Mouse (Mus musculus) cortical plate, adult 2 months (tissue): ENCODE measurements at regions not wholly inside any gene's neighbourhood (a gene's known extent, or its start where the extent isn't known, plus 50 kb on each side); places are given as distances from the start of the nearest gene placed in this dataset.

Source experiments
- H3K27ac ChIP-seq: fragments of 200-500 bp; 2 replicates; pipeline ENCODE4 v1.5.1; 2012; ENCODE audit warnings: low read length, control low read depth, inconsistent platforms; ENCODE audit not compliant: insufficient read depth
- H3K4me1 ChIP-seq: fragments of 200-500 bp; 2 replicates; pipeline ENCODE4 v1.6.1; 2011; ENCODE audit warnings: low read length; ENCODE audit not compliant: control insufficient read depth, insufficient read depth
- H3K4me3 ChIP-seq: fragments of 200-500 bp; 2 replicates; pipeline ENCODE4 v1.5.1; 2011; ENCODE audit warnings: mild to moderate bottlenecking, low read length, control low read depth; ENCODE audit not compliant: insufficient read depth
- CTCF ChIP-seq: fragments of 200-500 bp; IDR thresholded peaks from 2 replicates; pipeline ENCODE4 v1.5.1; 2011; ENCODE audit warnings: mild to moderate bottlenecking, control low read depth, low read length; ENCODE audit not compliant: insufficient read depth; ENCODE audit errors: extremely low read depth
- POLR2A ChIP-seq: fragments of 200-500 bp; IDR thresholded peaks from 2 replicates; pipeline ENCODE4 v1.6.1; 2011; ENCODE audit warnings: mild to moderate bottlenecking, low read length, control low read depth; ENCODE audit not compliant: insufficient read depth; ENCODE audit errors: extremely low read depth

GRCm38 (mm10) chr6:93445568-93445967 lies 502.3 kb upstream of the Adamts9 start:
- no peak overlapping the region for H3K27ac ChIP-seq
- H3K4me3 ChIP-seq: no peak overlapping the region
- no peaks in the 10 kb centered on the region for H3K4me1 ChIP-seq
- TF ChIP-seq POLR2A: no peak
- no peak for TF ChIP-seq CTCF

DNA sequence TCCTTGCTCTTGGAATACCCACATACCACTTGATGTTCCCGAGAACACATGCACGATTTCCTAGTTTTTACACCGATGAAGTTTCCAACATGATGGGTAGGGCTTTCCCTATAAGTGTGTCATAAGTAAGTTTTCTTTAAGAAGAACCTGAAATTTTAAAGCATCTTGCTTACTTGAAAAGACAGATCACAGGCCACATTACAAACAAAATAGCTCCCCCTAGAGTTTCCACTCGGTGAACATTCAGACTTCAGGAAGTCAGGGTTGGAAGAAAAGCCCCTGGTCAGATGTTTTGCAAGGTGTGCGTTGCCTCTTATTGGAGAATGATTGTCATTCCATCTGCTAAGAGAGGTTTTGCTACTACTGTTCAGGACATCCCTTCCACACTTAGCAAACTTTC lies 501.8 kb upstream of the Adamts9 start:
- no peaks in the 10 kb centered on the region for H3K4me1 ChIP-seq
- TF ChIP-seq CTCF (peak; percentile 20; the same call in 1 of the 2 replicates), POLR2A (no peak)
- H3K27ac ChIP-seq: no peak overlapping the region
- no peak overlapping the region for H3K4me3 ChIP-seq

DNA sequence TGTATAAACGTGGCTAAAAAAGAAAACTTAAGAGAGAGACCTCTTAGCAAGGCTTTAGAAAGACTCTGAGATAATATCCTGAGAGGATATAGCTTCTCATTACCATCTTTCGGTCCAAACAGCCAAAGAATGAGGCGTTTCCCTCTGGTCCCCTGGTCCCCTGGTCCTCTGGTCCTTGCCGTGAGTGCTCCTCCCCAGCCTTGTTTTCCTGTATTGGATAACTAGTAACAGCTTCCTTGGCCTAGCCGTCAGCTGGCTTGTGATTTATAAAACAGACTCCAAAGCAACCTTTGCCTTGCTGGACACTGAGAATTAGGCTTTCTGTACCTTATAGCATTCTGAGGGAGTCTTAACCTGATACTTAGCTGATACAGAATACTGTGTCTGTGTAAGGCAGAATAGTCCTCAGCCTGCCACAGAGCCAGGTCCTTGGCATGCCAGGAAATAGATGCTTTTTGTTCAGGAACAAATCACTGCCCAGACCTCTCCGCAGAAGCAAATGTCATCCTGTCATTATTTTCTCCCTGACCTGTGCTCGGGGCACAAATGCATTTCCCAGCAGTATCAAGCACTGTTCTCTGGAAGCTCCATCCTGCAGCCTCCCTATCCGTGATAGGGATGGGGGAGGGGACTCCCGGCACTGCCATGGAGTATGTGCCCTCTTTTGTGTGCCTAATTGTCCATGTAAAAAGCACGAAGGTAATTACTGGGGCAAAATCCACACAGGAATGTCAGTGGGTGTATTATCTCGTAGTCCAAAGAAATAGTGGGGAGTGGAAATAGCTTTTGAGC lies 500.7 kb upstream of the Adamts9 start:
- H3K27ac ChIP-seq: no peak overlapping the region
- H3K4me1 ChIP-seq: no peaks in the 10 kb centered on the region
- H3K4me3 ChIP-seq: no peak overlapping the region
- TF ChIP-seq CTCF (no peak), POLR2A (no peak)

DNA sequence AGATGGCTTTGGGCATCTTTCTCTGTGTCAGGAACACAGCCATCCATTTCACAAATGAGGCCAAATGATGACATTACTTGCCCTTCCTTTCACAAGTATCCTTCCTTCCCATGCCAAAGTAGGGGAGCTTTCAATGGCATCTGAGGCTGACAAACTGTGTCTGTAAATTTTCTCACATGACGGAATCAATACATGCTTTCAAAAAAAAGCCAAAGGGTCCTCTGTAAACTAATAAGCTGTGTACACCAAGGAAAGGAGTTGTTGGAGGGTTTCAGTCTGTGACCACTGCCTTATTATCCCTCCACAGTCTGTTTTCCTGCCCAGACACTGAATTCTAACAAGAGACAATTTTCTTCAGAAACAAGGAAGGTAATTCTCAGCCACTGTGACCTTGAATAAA lies 490.2 kb upstream of the Adamts9 start:
- no peak for TF ChIP-seq CTCF
- no peak for TF ChIP-seq POLR2A
- Histone ChIP-seq H3K4me1 (no peaks in the 10 kb centered on the region), H3K4me3 (no peak overlapping the region), H3K27ac (no peak overlapping the region)

DNA sequence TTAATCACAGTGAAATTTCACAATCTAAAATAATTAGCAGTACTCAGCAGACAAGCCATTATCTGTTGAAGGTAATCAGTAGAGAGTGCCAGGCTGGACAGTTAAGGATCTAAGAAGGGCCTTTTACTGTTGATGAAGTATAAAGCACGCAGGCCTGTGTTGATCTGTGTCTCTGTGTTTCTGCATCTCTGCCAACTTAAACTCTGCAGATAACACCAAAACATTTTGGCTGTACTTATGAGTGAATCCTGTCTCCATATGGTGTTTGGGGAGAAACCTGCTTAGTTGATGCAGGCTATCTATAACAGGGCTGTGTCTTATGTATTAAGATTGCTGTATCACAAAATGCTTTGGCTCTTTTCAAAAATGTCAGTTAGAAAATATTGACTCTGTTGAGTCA lies 482.8 kb upstream of the Adamts9 start:
- peaks cover 1% of the 10 kb centered on the region; the same call in 1 of the 2 replicates for H3K4me1 ChIP-seq
- TF ChIP-seq POLR2A: no peak
- no peak for TF ChIP-seq CTCF
- H3K4me3 ChIP-seq: no peak overlapping the region
- H3K27ac ChIP-seq: no peak overlapping the region

DNA sequence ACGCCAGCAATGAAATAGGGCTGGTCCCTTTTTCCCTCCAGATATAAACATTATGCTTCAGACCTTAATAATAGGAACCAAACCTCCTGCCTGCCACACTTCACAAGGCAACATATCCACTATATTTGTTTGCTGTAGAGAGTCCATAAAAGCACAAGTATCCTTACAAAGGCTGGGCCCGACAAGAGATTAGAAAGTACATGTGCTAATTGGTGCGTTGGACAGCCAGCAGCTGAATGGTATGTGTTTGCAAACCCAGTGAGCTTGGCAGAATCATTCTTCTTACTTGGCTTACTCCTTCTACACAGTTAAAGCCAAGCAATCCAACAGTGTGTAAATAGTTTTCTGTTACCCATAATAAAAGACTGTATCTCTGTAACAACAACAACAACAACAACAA lies 479.6 kb upstream of the Adamts9 start:
- H3K27ac ChIP-seq: no peak overlapping the region
- H3K4me1 ChIP-seq: peaks cover 1% of the 10 kb centered on the region; the same call in 1 of the 2 replicates
- no peak overlapping the region for H3K4me3 ChIP-seq
- no peak for TF ChIP-seq POLR2A
- TF ChIP-seq CTCF: no peak

DNA sequence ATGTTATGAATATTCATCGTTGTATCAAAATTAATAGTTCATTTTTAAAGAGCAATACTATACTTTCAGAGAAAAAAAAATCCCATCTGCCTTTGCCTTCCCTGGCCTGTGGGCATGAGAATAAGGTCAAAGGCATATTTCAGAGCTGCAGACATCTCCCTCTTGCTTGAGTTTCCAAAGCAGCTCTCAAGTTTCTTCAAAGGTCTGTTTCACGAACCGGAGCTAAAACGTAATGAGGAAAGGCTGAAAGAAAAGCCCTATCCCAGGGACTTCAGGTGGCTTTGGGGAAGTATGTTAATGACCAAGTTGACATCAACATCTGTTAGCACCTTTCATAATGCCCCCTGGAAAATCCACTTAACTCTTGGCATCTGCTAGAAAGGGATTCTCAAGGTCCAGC lies 479.0 kb upstream of the Adamts9 start:
- H3K4me3 ChIP-seq: no peak overlapping the region
- TF ChIP-seq POLR2A (no peak), CTCF (no peak)
- peaks cover 1% of the 10 kb centered on the region; the same call in 1 of the 2 replicates for H3K4me1 ChIP-seq
- no peak overlapping the region for H3K27ac ChIP-seq

DNA sequence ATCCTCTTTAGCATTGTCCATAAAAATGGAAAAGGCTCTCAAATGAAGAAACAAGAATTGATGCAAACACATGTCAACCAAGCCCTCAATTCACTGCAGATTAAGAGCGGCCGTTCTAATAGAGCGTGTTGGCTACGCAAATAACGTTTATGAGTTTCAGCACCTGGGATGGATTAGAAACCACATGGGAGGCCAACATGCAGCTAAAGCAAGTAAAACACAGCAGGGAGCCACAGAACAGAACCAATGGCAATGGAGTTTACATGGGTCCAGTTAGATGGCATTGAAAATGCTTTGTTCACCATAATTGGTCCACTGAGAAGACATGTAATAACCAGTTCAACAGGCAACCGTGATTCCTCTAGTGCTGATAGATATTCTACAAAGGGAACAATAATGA lies 474.3 kb upstream of the Adamts9 start:
- H3K27ac ChIP-seq: no peak overlapping the region
- TF ChIP-seq POLR2A: no peak
- TF ChIP-seq CTCF: no peak

GRCm38 (mm10) chr6:93416006-93416405 lies 472.7 kb upstream of the Adamts9 start:
- TF ChIP-seq CTCF (no peak), POLR2A (no peak)
- Histone ChIP-seq H3K4me3 (no peak overlapping the region), H3K4me1 (no peaks in the 10 kb centered on the region), H3K27ac (no peak overlapping the region)

More for the DNA sequence above, 474.3 kb upstream of the Adamts9 start:
- no peak overlapping the region for H3K4me3 ChIP-seq
- no peaks in the 10 kb centered on the region for H3K4me1 ChIP-seq

- no peak for TF ChIP-seq POLR2A
- no peak for TF ChIP-seq CTCF
- Histone ChIP-seq H3K27ac (no peak overlapping the region), H3K4me1 (no peaks in the 10 kb centered on the region), H3K4me3 (no peak overlapping the region)
Measured at GRCm38 (mm10) chr6:93411077-93411452, 467.8 kb upstream of the Adamts9 start.
